Mouse (Mus musculus) kidney, adult 2 months (tissue): ENCODE results near the gene Dqx1.

Experiments used
- CTCF ChIP-seq: fragments of 200-500 bp; conservative IDR thresholded peaks from 2 replicates; pipeline ENCODE4 v1.5.1; 2011; ENCODE audit warnings: low read depth, mild to moderate bottlenecking, control low read depth, low read length, moderate library complexity, mixed read lengths; ENCODE audit not compliant: insufficient read depth, insufficient read length
- POLR2A ChIP-seq: fragments of 200-500 bp; IDR thresholded peaks from one replicate; pipeline ENCODE4 v1.6.1; 2011; ENCODE audit warnings: low read depth, low read length, control low read depth

DNA sequence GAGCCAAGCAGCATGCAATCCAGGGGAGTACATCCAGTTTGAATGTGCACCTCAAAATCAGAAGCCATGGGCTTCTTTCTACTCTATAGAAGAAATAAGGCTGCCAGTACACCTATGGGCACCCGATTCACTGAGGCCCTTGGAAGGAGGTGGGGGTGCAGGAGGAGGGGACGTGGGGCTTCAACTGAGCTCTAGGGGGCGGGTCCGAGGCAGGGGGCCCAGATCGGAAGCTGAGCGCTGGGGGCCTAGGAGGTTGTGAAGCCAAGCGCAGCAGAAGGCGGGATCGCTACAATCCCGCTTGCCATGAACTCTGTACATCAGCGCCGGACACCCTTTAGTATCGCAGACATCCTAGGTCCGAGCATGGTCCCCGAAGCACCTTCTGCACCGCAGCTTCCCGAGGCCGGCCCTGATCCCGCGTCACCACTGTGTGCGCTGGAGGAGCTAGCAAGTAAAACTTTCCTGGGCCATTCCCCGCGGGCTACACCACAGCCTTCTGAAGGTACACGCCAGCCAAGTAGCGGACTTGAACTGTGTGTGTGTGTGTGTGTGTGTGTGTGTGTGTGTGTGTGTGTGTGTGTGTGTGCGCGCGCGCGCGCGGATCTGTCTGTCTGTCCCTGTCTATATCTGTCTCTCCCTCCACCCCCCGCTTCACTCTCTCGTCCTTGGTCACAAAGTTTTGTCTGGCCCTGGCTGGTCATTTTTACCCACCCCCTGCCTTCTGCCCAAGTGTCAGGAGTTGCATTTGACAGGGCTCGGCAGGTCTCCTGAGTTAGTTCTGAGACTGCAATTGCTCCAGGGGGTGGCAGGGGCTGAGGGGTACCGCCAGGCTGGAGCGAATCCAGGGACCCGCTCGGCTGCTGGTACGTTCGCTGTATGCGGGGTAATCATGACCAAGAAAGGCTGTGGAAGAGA lies 28.7 kb downstream of the Dqx1 start, which contains the start of gene Lbx2:
- TF ChIP-seq CTCF (no peak), POLR2A (no peak)
